ENCODE assay signal across 8 mouse cellular contexts in genomic region chr8:71672168-71672735, GRCm38 (mm10). TPM values are rescaled to one million over a fixed set of nuclear protein-coding genes. Genes with fewer than 3 reads are reported as not detected.
DNase-seq lines count a peak whose midpoint lies in the region; ATAC-seq and TF ChIP-seq lines count a peak whose summit lies in the region.

No protein-coding gene starts in this region.

- peak overlapping the region in 2 of 3 experiments; percentile 46 to 48 for H3K4me3 ChIP-seq in CH12.LX (replicated peaks in 1 of 3; ENCODE audit: low read depth in 2 of 3, low read length in 2 of 3, poor library complexity in 1 of 3)
- peak overlapping the region; percentile 68 for H3K4me3 ChIP-seq in forebrain, embryonic 16.5 days (replicated peaks; ENCODE audit: low read length)
- H3K4me3 ChIP-seq in liver, embryonic 15.5 days (replicated peaks) = no peak overlapping the region

- TF ChIP-seq RAD21 in CH12.LX (IDR thresholded peaks at IDR 0.05; ENCODE audit: low read depth, low read length) = no peak

- no peak for ATAC-seq in forebrain, embryonic 16.5 days
- ATAC-seq in liver, embryonic 15.5 days (ENCODE audit: insufficient read depth) = no peak

- peak overlapping the region; percentile 53; the same call in 1 of the 2 replicates for H3K4me2 ChIP-seq in CH12.LX (ENCODE audit: insufficient read depth, low read depth, poor library complexity, severe bottlenecking)
- peak overlapping the region; percentile 84 for H3K4me2 ChIP-seq in forebrain, embryonic 16.5 days (ENCODE audit: low read length)
- H3K4me2 ChIP-seq in liver, embryonic 15.5 days = peak overlapping the region; percentile 85

- no peak for TF ChIP-seq CTCF in CH12.LX (conservative IDR thresholded peaks at IDR 0.05 in 1 of 2, IDR thresholded peaks at IDR 0.05 in 1 of 2; ENCODE audit: low read depth in 2 of 2, low read length in 2 of 2)

- H3K27me3 ChIP-seq in CH12.LX (replicated peaks) = peaks cover 26% of the 10 kb centered on the region
- H3K27me3 ChIP-seq in forebrain, embryonic 16.5 days (replicated peaks; ENCODE audit: control insufficient read depth, insufficient read depth, low read length) = no peaks in the 10 kb centered on the region; the same call in 1 of the 2 replicates
- peaks cover 43% of the 10 kb centered on the region for H3K27me3 ChIP-seq in liver, embryonic 15.5 days

- dilution Hi-C loops in CH12.LX (cut with MboI; ENCODE audit: extremely low pct_ligation_motif_present, extremely low pct_unique_long_range_greater_than_20kb, low sequenced_read_pairs) = no loop called here

- no peak for TF ChIP-seq EP300 in CH12.LX (IDR thresholded peaks at IDR 0.05; ENCODE audit: low read length)

- H3K4me1 ChIP-seq in CH12.LX (ENCODE audit: control insufficient read depth in 1 of 2, insufficient read depth in 2 of 2) = peaks cover 27 to 60% of the 10 kb centered on the region in 2 experiments
- peaks cover 43% of the 10 kb centered on the region for H3K4me1 ChIP-seq in forebrain, embryonic 16.5 days (replicated peaks; ENCODE audit: control insufficient read depth, insufficient read depth, low read length)
- H3K4me1 ChIP-seq in liver, embryonic 15.5 days (replicated peaks) = peaks cover 41% of the 10 kb centered on the region

- WGBS in forebrain, embryonic 16.5 days = 46% methylated on average over 6 of the region's 6 CpGs
- WGBS in liver, embryonic 15.5 days (ENCODE audit: insufficient replicate concordance) = 58% methylated on average over 6 of the region's 6 CpGs

- H3K9me3 ChIP-seq in CH12.LX (replicated peaks; ENCODE audit: low read length) = no peaks in the 10 kb centered on the region
- no peaks in the 10 kb centered on the region for H3K9me3 ChIP-seq in forebrain, embryonic 16.5 days (ENCODE audit: control insufficient read depth, low read length)
- H3K9me3 ChIP-seq in liver, embryonic 15.5 days (replicated peaks) = no peaks in the 10 kb centered on the region

- H3K79me2 ChIP-seq in CH12.LX (replicated peaks; ENCODE audit: control insufficient read depth, extremely low read depth, insufficient read depth, poor library complexity, severe bottlenecking) = peaks cover 4% of the 10 kb centered on the region

- no peaks in the 10 kb centered on the region for H3K36me3 ChIP-seq in CH12.LX (replicated peaks in 1 of 2; ENCODE audit: control insufficient read depth in 1 of 2, insufficient read depth in 1 of 2, low read length in 1 of 2)
- no peaks in the 10 kb centered on the region for H3K36me3 ChIP-seq in forebrain, embryonic 16.5 days (ENCODE audit: control insufficient read depth, insufficient read depth)
- H3K36me3 ChIP-seq in liver, embryonic 15.5 days (replicated peaks) = no peaks in the 10 kb centered on the region

- DNase-seq in cerebellum, postnatal 10 days = peak; percentile 54 to 72
- DNase-seq in cerebellum, adult 18-20 months = no peak
- no peak for DNase-seq in CH12.LX (ENCODE audit: extremely low read depth)
- no peak for DNase-seq in spleen, adult 18-20 months
- DNase-seq in gastrocnemius, adult 8-10 months (ENCODE audit: low spot score in 2 of 2) = no peak
- no peak for DNase-seq in left cerebral cortex, adult 9 months (ENCODE audit: low spot score in 2 of 2)

- in situ Hi-C loops in CH12.LX (cut with MboI; ENCODE audit: low pct_ligation_motif_present, low pct_unique_long_range_greater_than_20kb, low sequenced_read_pairs) = no loop called here

- no peak for TF ChIP-seq POLR2A in CH12.LX (IDR thresholded peaks at IDR 0.05; ENCODE audit: low read depth, low read length)

- H3K27ac ChIP-seq in CH12.LX (ENCODE audit: insufficient read depth, low read depth) = no peak overlapping the region
- H3K27ac ChIP-seq in forebrain, embryonic 16.5 days (ENCODE audit: low read length) = peak overlapping the region; percentile 88
- H3K27ac ChIP-seq in liver, embryonic 15.5 days (replicated peaks) = no peak overlapping the region

- H3K9ac ChIP-seq in CH12.LX (ENCODE audit: insufficient read depth, low read depth) = peak overlapping the region; percentile 34; the same call in 1 of the 2 replicates
- H3K9ac ChIP-seq in forebrain, embryonic 16.5 days (replicated peaks; ENCODE audit: low read depth, low read length) = peak overlapping the region; percentile 71
- H3K9ac ChIP-seq in liver, embryonic 15.5 days = no peak overlapping the region

TF ChIP-seq in CH12.LX, 34 proteins besides CTCF, POLR2A, EP300 and RAD21:
- TF ChIP-seq POLR2AphosphoS2 (IDR thresholded peaks at IDR 0.05; ENCODE audit: low read depth, low read length) (no peak), MEF2A (IDR thresholded peaks at IDR 0.05; ENCODE audit: borderline replicate concordance, low read depth, low read length) (no peak), CHD2 (IDR thresholded peaks at IDR 0.05; ENCODE audit: low read length) (no peak), CHD1 (IDR thresholded peaks at IDR 0.05; ENCODE audit: low read depth, low read length) (no peak), NRF1 (IDR thresholded peaks at IDR 0.05; ENCODE audit: low read depth, low read length) (no peak), ETS1 (conservative IDR thresholded peaks at IDR 0.05; ENCODE audit: low read depth, low read length) (no peak), TCF12 (IDR thresholded peaks at IDR 0.05; ENCODE audit: low read depth, low read length) (no peak), BHLHE40 (IDR thresholded peaks at IDR 0.05; ENCODE audit: low read depth, low read length) (no peak), JUN (IDR thresholded peaks at IDR 0.05; ENCODE audit: insufficient read depth, low read depth, low read length) (no peak), IRF4 (IDR thresholded peaks at IDR 0.05; ENCODE audit: low read depth, low read length) (no peak), MAX (IDR thresholded peaks at IDR 0.05; ENCODE audit: low read length) (no peak), USF2 (conservative IDR thresholded peaks at IDR 0.05; ENCODE audit: low read depth, low read length) (no peak)

RNA-seq across cellular contexts. Expression of gene Unc13a, which starts 0.7 kb away (rescaled TPM):
- total RNA-seq in CH12.LX (2012; rRNA removed) = 1.0 and 1.7 TPM in 2 replicates
- 0.55 and 0.68 TPM in 2 replicates for total RNA-seq in CH12.LX (2014; rRNA removed)
- polyA plus RNA-seq in CH12.LX (2012; ENCODE audit: insufficient read length, low read depth) = 0.79 and 2.1 TPM in 2 replicates
- 23.1 and 33.6 TPM in 2 replicates for polyA plus RNA-seq in forebrain, embryonic 16.5 days (2015; fragmentation: Nextera tagmentation; extraction: Ambion mirVana)
- polyA plus RNA-seq in liver, embryonic 15.5 days (2015; fragmentation: Nextera tagmentation; extraction: Ambion mirVana) = 0.16 and 0.20 TPM in 2 replicates
- under 1 TPM in 3 of 4 experiments, not detected in 1; 0.10 to 0.21 (median 0.20) TPM for total RNA-seq in gastrocnemius, adult 8-10 months (2022)

RNA-seq across cellular contexts. Expression of gene Jak3, which starts 3.8 kb away (rescaled TPM):
- total RNA-seq in CH12.LX (2012; rRNA removed) (39.2 and 47.1 TPM in 2 replicates), CH12.LX (2014; rRNA removed) (13.3 and 15.0 TPM in 2 replicates)
- 35.6 and 37.8 TPM in 2 replicates for polyA plus RNA-seq in CH12.LX (2012; ENCODE audit: insufficient read length, low read depth)
- polyA plus RNA-seq in forebrain, embryonic 16.5 days (2015; fragmentation: Nextera tagmentation; extraction: Ambion mirVana) = 3.4 and 4.1 TPM in 2 replicates
- polyA plus RNA-seq in liver, embryonic 15.5 days (2015; fragmentation: Nextera tagmentation; extraction: Ambion mirVana) = 6.4 and 6.9 TPM in 2 replicates
- total RNA-seq in gastrocnemius, adult 8-10 months (2022) = 1 to 10 TPM; 1.4 to 2.0 (median 1.6) TPM

RNA-seq across cellular contexts. Expression of gene Insl3, which starts 16.8 kb away (rescaled TPM):
- total RNA-seq in CH12.LX (2012; rRNA removed) (8.7 and 9.8 TPM in 2 replicates), CH12.LX (2014; rRNA removed) (1.9 and 3.0 TPM in 2 replicates)
- polyA plus RNA-seq in CH12.LX (2012; ENCODE audit: insufficient read length, low read depth) = 14.4 and 21.4 TPM in 2 replicates
- polyA plus RNA-seq in forebrain, embryonic 16.5 days (2015; fragmentation: Nextera tagmentation; extraction: Ambion mirVana) = not detected in 2 replicates
- 2.2 and 3.0 TPM in 2 replicates for polyA plus RNA-seq in liver, embryonic 15.5 days (2015; fragmentation: Nextera tagmentation; extraction: Ambion mirVana)
- under 1 TPM in 1 of 4 experiments, not detected in 3; 0.54 TPM for total RNA-seq in gastrocnemius, adult 8-10 months (2022)

RNA-seq across cellular contexts. Expression of gene B3gnt3, which starts 29.3 kb away (rescaled TPM):
- total RNA-seq in CH12.LX (2012; rRNA removed) (0.63 and 0.98 TPM in 2 replicates), CH12.LX (2014; rRNA removed) (0.09 TPM in 1 of 2 replicates, not detected in the other)
- 0.24 and 0.26 TPM in 2 replicates for polyA plus RNA-seq in CH12.LX (2012; ENCODE audit: insufficient read length, low read depth)
- 0.58 and 0.68 TPM in 2 replicates for polyA plus RNA-seq in forebrain, embryonic 16.5 days (2015; fragmentation: Nextera tagmentation; extraction: Ambion mirVana)
- 4.1 and 5.2 TPM in 2 replicates for polyA plus RNA-seq in liver, embryonic 15.5 days (2015; fragmentation: Nextera tagmentation; extraction: Ambion mirVana)
- total RNA-seq in gastrocnemius, adult 8-10 months (2022) = 1 to 10 TPM; 1.3 to 1.8 (median 1.5) TPM

RNA-seq across cellular contexts. Expression of gene Fcho1, which starts 53.3 kb away (rescaled TPM):
- 95.5 and 99.8 TPM in 2 replicates for total RNA-seq in CH12.LX (2012; rRNA removed)
- 39.3 and 40.2 TPM in 2 replicates for total RNA-seq in CH12.LX (2014; rRNA removed)
- 77.5 and 82.0 TPM in 2 replicates for polyA plus RNA-seq in CH12.LX (2012; ENCODE audit: insufficient read length, low read depth)
- polyA plus RNA-seq in forebrain, embryonic 16.5 days (2015; fragmentation: Nextera tagmentation; extraction: Ambion mirVana) = 72.4 and 100 TPM in 2 replicates
- 23.0 and 25.0 TPM in 2 replicates for polyA plus RNA-seq in liver, embryonic 15.5 days (2015; fragmentation: Nextera tagmentation; extraction: Ambion mirVana)
- total RNA-seq in gastrocnemius, adult 8-10 months (2022) = under 1 TPM in 2 of 4 experiments, not detected in 2; 0.08 to 0.65 TPM

Comparison
In these comparisons a context has a peak if more than half of its experiments do, and no peak if none do; other contexts are left out.
1. DNase-seq: peak in cerebellum, postnatal 10 days (2 of 2); none in cerebellum, adult 18-20 months (0 of 2), CH12.LX (single experiment), spleen, adult 18-20 months (0 of 2), gastrocnemius, adult 8-10 months (0 of 2) and left cerebral cortex, adult 9 months (0 of 2).
2. Peak in every context shown above with its lines, with median percentiles within 50 percentile points of each other: H3K4me2 ChIP-seq.